Mouse (Mus musculus) adrenal gland, postnatal 36 days (tissue): Measurements from ENCODE around the gene Ints3. TPM values are rescaled to one million over a fixed set of nuclear protein-coding genes. Genes with fewer than 3 reads are reported as not detected.

Experiments
- DNase-seq, 2 experiments: peaks; one replicate each; pipeline ENCODE4 v3.0.0; 2021; ENCODE audit warnings: mixed read lengths in 1 of 2
- total RNA-seq, 2 experiments: library from RNA; stranded (reverse); gene quantifications; 2 replicates each; pipeline ENCODE4 v1.2.3; 2021

Ints3 gene
- total RNA-seq, 2 experiments from 2014 or later, result 79.4 to 89.6 TPM

DNA sequence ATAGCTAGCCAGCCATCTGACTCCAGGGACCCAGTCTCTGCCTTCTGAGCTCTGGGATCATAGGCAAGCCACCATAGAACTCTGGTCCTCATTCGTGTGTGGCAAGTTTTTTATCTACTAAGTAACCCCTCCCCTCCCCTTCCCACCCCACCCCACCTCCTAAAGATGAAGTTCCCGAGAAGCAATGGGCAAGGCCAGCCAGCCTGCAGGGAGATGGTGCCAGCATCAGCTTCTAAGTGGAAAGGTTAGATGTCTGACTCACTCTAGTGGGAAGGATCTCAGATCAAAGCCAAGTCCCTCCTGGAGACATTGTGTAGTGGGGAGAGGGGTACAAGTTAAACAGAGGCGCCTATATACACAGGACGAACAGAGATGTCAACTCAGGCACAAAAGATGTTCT, 42.4 kb downstream of the Ints3 start:
- DNase-seq, result peak; percentile 59 to 65

GRCm38 (mm10) chr3:90389511-90390490, 43.6 kb downstream of the Ints3 start, which contains the start of gene Slc27a3:
TSS of gene Slc27a3 (minus strand) at chr3:90389938.
- peak; percentile 81 to 86 for DNase-seq

- DNase-seq, result peak; percentile 65 to 81
Observed at GRCm38 (mm10) chr3:90388726-90389510, 44.5 kb downstream of the Ints3 start.

DNA sequence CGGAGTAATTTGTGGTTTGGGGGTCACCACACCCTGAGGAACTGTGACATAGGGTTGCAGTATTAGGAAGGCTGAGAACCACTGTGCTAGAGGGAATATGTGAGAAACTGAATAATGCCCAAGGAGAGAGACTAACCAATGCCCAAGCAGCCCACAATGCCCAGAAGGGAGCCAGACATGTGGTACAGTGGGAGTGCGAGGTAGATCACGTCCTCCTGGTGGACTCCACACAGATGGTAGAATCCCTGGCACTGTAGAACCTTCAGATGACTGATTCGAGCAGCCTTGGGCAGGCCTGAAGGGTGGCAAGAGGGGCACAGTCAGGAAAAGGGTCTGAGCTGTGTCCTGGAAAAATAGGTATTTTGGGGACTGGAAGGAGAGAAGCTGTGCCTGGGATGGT, 45.2 kb downstream of the Ints3 start:
- DNase-seq, result no peak

GRCm38 (mm10) chr3:90387483-90387882, 45.9 kb downstream of the Ints3 start:
- DNase-seq, result peak; percentile 68 to 86

DNA sequence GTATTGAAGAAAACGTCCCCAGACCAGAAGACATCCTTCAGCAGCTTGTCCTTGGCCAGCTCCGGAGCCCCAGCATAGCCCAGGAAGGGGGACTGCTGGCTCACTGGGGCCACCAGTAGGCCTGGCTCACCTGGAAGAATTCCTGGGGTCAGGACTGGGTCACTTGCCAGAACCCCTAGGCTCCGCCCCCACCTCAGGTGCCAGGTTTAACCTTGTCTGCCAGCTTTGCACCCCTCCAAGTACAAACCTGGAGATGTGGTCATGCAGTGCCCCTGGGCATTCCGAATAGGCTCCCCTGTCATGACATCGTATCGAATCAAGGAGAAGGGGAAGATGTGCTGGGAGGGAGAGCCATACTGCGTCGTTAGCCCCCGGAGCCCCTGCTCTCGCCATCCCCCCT, 46.6 kb downstream of the Ints3 start:
- peak in 1 of 2 experiments; percentile 30 for DNase-seq

DNA sequence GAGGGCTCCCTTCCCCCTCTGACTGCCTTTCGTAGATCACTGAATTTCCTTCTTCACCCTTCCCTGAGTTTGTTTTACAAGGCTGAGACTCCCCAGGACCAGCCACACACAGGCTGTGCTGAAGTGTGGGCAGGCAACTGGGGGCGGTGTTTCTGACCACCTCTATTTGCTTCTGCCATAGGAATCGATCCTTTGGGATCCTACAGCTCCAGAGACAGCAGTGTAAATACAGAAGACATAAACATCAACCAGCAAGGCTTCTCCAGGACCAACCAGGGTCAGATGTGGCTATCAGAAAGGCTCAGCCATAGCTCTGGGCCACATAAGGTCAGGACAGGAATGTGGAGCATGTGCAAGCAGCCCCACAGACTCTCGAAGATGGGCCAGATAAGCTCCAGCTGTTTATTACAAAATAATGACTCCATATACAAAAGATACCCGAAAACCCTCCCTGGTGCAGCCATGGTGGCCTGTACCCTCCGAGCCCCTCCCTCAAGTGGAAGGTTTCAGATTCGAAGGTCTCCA, 48.5 kb downstream of the Ints3 start:
- no peak for DNase-seq

DNA sequence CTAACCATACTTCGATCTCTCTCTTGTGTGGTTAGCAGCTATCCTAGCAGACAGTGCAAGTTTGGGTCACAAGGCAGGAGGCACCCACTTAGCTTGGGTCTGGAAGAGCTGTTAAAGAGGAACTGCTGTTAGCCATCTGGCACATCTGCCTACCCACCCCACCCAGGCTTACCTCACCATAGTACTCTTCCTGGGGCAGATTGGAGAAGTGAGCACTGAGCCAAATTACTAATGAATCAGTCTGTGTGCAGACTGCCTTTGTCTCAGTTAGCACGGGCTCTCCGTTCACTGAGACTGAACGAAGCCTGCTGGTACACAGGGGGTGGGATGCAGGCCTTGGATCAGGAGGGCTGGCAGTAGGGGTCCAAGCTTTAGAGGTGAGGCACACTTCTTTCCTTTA, 49.7 kb downstream of the Ints3 start:
- DNase-seq, result no peak

- peak; percentile 89 to 90 for DNase-seq
Observed at GRCm38 (mm10) chr3:90381727-90382126, 51.7 kb downstream of the Ints3 start.

- DNase-seq, result no peak
Observed at GRCm38 (mm10) chr3:90378496-90378895, 54.9 kb downstream of the Ints3 start.

- peak; percentile 41 to 68 for DNase-seq
Observed at GRCm38 (mm10) chr3:90376247-90376585, 57.2 kb downstream of the Ints3 start.

DNA sequence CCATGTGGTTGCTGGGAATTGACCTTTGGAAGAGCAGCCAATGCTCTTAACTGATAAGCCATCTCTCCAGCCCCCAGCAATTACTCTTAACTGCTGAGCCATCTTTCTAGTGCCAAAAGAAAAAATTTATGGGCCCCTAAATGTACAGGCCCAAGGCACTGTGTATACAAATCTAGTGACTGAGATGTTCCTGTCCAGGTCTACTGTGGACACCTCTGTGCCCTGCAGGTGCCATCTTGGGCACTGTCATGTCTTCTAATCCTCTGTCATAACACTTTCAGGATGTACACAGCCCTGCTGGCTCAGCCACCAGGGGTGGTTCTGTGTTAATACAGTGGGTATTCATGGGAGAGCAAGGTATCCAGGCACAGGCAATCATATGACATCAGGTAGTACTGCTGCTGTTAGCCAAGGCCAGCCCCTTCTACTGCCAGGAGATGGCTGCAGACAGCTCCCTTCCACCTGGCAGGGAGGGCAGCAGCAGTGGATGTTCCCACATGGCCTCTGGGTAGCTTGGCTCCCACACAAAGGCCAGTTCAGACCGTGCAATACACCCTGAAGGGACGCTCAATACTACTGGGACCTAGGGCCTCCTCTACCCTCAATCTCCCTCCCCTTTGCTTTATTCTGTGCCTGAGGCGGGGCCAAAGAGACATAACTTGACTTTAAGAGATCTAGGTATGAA, 57.7 kb downstream of the Ints3 start:
- no peak for DNase-seq

DNA sequence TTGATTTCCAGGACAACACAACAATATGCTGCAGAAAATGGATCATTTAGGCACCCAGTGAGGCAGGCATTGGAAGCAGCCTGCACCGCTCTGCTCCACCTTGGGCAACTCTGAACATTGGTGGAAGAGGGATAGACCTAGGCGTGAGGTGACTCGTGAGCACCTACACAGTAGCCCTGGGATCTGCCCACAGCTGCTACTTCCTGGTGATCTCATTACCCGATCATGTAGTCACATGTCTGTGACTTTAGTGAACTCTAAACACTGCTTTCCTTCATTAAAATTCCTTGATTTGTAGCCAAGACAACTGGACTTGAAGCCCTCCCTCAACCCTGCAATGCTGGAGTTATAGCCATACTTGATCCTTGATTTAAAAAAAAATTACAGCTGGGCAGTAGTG, 59.1 kb downstream of the Ints3 start:
- DNase-seq, result no peak

GRCm38 (mm10) chr3:90373432-90374028, 59.9 kb downstream of the Ints3 start:
- peak; percentile 70 to 87 for DNase-seq

DNA sequence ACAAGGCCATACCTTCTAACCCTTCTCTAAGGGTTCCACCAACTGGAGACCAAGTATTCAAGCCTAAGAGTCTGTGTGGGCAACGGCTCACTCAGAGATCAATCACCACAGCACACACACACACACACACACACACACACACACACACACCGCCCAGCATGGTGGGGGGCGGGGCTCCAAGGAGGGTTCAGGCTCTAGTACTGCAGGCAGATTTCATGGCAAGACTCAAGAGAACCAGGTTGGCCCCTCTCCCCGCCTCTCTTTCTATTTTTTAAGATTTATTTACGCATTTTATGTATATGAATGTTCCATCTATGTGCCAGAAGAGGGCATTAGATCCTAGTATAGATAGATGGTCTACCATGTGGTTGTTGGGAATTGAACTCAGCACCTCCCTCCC, 60.6 kb downstream of the Ints3 start:
- peak in 1 of 2 experiments; percentile 42 for DNase-seq

- DNase-seq, result no peak
Observed at GRCm38 (mm10) chr3:90371857-90372256, 61.6 kb downstream of the Ints3 start.

DNA sequence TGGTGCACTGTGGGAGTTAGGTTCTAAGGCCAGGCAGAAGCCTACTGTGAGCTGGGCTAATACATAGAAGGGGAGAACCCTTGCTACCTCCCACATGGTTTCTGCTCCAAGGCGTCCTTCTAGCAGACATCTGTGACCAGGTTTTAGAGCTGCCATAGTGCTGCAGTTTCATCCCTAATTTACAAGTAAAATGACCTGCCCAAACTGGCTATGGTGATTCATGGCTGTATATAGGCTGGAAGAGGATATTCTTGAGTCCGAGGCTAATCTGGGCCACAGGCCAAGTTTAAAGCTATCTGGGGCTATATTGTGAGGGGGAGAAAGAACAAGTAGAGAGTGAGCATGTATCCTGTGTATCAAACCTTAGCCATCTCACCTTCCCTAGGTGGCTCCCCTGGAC, 64.4 kb downstream of the Ints3 start:
- no peak for DNase-seq

GRCm38 (mm10) chr3:90367001-90367632, 66.3 kb downstream of the Ints3 start:
- no peak for DNase-seq

GRCm38 (mm10) chr3:90362346-90362745, 71.1 kb downstream of the Ints3 start:
- DNase-seq, result no peak

DNA sequence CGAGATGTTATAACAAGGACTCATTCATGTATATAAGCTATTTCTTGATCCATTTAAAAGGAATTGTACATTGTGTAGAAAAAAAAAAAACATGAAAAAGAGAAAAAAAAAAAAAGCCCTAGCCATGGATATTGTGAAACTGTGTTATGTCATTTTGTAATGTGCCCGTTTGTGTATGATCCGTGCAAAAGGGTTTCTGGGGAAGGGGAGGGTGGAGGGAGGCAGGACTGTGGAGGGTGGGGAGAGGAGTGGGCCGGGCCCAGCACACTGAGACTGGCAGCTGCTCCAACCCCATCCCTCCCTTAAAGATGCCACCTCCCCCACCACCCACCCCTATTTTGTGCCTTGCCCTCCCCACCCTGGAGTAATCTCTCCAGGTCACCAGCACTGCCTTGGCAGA, 71.9 kb downstream of the Ints3 start:
- no peak for DNase-seq

DNA sequence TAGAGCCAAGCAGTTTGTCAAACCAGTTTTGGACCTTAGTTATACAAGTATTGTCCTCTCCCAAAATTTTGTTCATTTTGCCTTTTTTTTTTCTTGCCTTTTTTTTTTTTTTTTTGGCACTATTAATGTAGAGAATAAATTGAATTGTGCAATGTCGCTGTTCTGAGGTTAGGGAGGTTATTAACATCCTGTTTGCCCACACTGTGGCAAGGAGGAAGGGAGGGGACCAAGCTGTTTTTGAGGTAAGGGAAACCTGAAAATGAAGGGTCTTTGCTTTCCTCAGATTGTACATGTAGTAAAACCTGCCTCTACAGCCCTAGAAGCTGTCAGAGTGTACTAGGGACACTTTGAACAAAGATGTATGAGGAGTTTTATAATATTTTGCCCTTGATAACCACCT, 74.2 kb downstream of the Ints3 start:
- DNase-seq, result no peak
